Mouse (Mus musculus) G1E (cell line): ENCODE measurements around the gene AY074887.

Source experiments
- CTCF ChIP-seq: IDR thresholded peaks from 2 replicates; pipeline ENCODE4 v1.5.1; 2012; ENCODE audit warnings: low read depth, low read length, inconsistent platforms, mixed read lengths
- GATA1 ChIP-seq: IDR thresholded peaks from 2 replicates; pipeline ENCODE4 v1.6.1; 2012; ENCODE audit warnings: borderline replicate concordance, low read length, inconsistent platforms, mixed read lengths
- GATA2 ChIP-seq: IDR thresholded peaks from 2 replicates; pipeline ENCODE4 v1.6.1; 2012; ENCODE audit warnings: low read depth, low read length, inconsistent platforms, borderline replicate concordance
- TAL1 ChIP-seq: conservative IDR thresholded peaks from 2 replicates; pipeline ENCODE4 v1.6.1; 2012; ENCODE audit warnings: low read depth, low read length, inconsistent platforms, mixed read lengths

DNA sequence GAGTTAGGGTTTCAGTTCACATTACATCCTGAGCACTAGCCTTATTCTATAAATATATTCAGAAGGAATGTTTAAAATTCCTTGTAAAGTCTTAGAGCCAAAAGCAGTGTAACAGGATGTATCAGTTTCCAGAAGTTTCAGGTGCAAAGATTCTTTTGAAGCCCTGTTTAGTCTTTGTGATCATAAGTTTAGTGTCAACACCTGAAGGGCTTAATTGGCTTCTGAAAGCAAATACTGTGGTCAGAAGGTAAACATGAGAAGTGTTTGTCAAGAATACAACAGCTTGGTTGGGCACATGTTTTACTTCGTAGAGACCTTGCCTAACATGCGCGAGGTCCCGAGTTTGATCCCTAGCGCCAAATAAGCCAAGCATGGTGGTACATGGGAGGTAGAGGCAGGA, 32.0 kb downstream of the AY074887 start:
- TF ChIP-seq CTCF: no peak
- no peak for TF ChIP-seq TAL1
- no peak for TF ChIP-seq GATA2
- no peak for TF ChIP-seq GATA1
